Mouse (Mus musculus) mesoderm, embryonic 11.5 days (tissue): ENCODE data around the gene Olfr1373.
"Not testable (repeated sequence)": the region's sequence is repeated elsewhere in the genome, so short reads cannot be mapped to it uniquely, and the experiment has no call there.

Experiments
- DNase-seq: peaks from one replicate; pipeline ENCODE4 v3.0.0-alpha.2; 2012; ENCODE audit warnings: low read depth, low spot score

Olfr1373 gene

GRCm38 (mm10) chr11:52145428-52145827 lies at the start of gene Olfr1373:
Olfr1373 (minus strand) TSS chr11:52145528.
- not testable (repeated sequence) for DNase-seq

GRCm38 (mm10) chr11:52180651-52181050 lies 35.3 kb upstream of the Olfr1373 start:
- not testable (repeated sequence) for DNase-seq

- DNase-seq, result not testable (repeated sequence)
Observed at GRCm38 (mm10) chr11:52179897-52180296, 34.6 kb upstream of the Olfr1373 start.

- DNase-seq, result no peak
Observed at GRCm38 (mm10) chr11:52168461-52168860, 23.1 kb upstream of the Olfr1373 start.

- DNase-seq, result not testable (repeated sequence)
Observed at GRCm38 (mm10) chr11:52167901-52168302, 22.6 kb upstream of the Olfr1373 start.

- DNase-seq, result no peak
Observed at GRCm38 (mm10) chr11:52167126-52167525, 21.8 kb upstream of the Olfr1373 start.

GRCm38 (mm10) chr11:52163926-52164325 lies 18.6 kb upstream of the Olfr1373 start:
- no peak for DNase-seq

GRCm38 (mm10) chr11:52143675-52144074 lies 1.7 kb downstream of the Olfr1373 start:
- DNase-seq, result not testable (repeated sequence)

- no peak for DNase-seq
Observed at GRCm38 (mm10) chr11:52130451-52131068, 14.8 kb downstream of the Olfr1373 start.

- no peak for DNase-seq
Observed at GRCm38 (mm10) chr11:52129621-52130450, 15.5 kb downstream of the Olfr1373 start.

GRCm38 (mm10) chr11:52129171-52129570 lies 16.2 kb downstream of the Olfr1373 start:
- DNase-seq, result no peak

- no peak for DNase-seq
Observed at GRCm38 (mm10) chr11:52128316-52129061, 16.8 kb downstream of the Olfr1373 start.

GRCm38 (mm10) chr11:52127760-52128159 lies 17.6 kb downstream of the Olfr1373 start:
- no peak for DNase-seq

- no peak for DNase-seq
Observed at GRCm38 (mm10) chr11:52127169-52127568, 18.2 kb downstream of the Olfr1373 start.

- DNase-seq, result no peak
Observed at GRCm38 (mm10) chr11:52124468-52124867, 20.9 kb downstream of the Olfr1373 start.

GRCm38 (mm10) chr11:52122045-52122444 lies 23.3 kb downstream of the Olfr1373 start:
- DNase-seq, result no peak

- not testable (repeated sequence) for DNase-seq
Observed at GRCm38 (mm10) chr11:52120415-52120814, 24.9 kb downstream of the Olfr1373 start.

- DNase-seq, result no peak
Observed at GRCm38 (mm10) chr11:52117156-52117555, 28.2 kb downstream of the Olfr1373 start.

- not testable (repeated sequence) for DNase-seq
Observed at GRCm38 (mm10) chr11:52116117-52116516, 29.2 kb downstream of the Olfr1373 start.

GRCm38 (mm10) chr11:52115479-52115878 lies 29.8 kb downstream of the Olfr1373 start:
- no peak for DNase-seq

- no peak for DNase-seq
Observed at GRCm38 (mm10) chr11:52109421-52109820, 35.9 kb downstream of the Olfr1373 start.

- DNase-seq, result no peak
Observed at GRCm38 (mm10) chr11:52108796-52109195, 36.5 kb downstream of the Olfr1373 start.
